Mouse (Mus musculus) MN1 (cell line): ENCODE results near the gene Ggta1.

Source experiments
- DNase-seq: peaks from one replicate; pipeline ENCODE4 v3.0.0-alpha.2; 2016; ENCODE audit warnings: low spot score

The Ggta1 gene

GRCm38 (mm10) chr2:35440480-35440879 is 22.6 kb downstream of the Ggta1 start:
- DNase-seq: no peak

DNA sequence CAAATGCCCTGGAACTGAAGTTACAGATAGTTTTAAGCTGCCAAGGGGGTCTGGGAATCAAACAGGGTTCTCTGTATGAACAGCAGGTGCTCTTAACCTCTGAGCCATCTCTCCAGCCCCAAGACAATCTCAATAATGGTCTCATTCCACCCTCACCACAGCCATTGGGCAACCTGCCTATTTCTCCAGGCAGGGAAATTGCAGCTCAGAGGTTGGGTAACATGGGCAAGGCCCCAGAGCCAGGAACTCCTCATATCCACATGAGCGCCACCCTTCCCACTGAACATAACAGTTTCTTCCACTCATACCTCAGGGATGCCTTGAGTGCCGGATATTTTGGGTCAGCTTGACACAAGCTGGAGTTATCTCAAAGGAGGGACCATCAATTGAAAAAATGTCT is 25.2 kb downstream of the Ggta1 start:
- DNase-seq: no peak

DNA sequence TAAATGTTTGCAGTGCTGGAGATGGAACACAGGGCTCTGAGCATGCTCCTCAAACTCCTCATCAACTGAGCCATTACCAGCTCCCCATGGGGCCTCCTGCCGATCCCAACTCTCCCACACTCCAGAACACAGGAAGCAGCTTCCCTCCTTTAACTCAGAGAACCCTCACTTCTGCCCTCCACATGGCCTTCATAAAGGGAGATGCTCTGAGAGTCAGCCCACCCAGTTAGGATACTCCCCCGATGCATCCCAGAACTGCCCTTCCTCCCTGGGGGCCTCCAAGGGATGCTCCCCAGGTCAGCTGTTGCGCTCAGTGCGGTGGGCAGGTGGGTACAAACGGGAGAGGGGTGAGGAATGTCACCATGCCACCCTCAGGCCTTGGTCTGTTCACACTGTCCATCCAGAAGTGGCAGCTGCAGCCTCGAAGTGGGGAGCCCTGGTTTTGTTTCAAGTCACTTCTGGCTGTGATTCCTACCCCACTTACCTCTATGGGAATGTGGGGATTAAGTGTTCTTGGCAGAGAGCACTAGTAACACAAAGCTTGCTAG is 28.4 kb downstream of the Ggta1 start:
- no peak for DNase-seq

GRCm38 (mm10) chr2:35433428-35433827 is 29.6 kb downstream of the Ggta1 start:
- no peak for DNase-seq

- DNase-seq: no peak
These were observed 30.6 kb downstream of the Ggta1 start for GRCm38 (mm10) chr2:35432472-35432871.

GRCm38 (mm10) chr2:35432011-35432410 is 31.0 kb downstream of the Ggta1 start:
- no peak for DNase-seq

GRCm38 (mm10) chr2:35430806-35431205 is 32.2 kb downstream of the Ggta1 start:
- no peak for DNase-seq

DNA sequence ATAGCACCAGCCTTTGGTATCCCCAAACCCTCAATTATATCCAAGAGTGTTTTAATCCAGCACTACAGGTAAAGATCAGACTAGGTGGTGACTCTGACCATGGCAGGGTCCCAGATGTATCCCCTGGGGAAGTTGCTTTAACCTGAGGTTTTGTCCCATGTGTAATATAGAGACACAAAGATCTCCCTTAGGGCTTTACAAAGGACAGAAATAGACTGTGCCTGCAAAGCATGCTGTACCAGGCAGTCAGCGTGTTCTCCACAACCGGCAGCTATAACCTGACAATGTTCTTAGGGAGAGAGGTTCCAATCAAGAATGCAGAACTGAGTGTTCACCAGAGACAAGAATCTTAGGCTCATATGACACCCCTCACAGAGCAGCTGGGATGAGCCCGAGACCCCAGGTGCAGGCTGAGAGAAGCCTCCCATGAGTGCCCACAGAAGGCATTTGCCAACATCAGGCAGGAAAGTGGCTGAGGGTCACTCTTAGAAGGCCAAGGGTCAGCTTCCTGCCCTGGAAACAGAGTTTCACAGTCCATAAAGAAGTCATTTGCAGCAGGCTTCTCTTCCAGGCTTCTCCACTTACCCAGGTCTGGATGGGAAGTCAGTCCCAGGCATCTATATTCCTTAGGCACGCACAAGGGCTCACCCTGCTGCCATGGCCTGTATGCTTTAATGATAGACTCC is 34.3 kb downstream of the Ggta1 start:
- DNase-seq: no peak

DNA sequence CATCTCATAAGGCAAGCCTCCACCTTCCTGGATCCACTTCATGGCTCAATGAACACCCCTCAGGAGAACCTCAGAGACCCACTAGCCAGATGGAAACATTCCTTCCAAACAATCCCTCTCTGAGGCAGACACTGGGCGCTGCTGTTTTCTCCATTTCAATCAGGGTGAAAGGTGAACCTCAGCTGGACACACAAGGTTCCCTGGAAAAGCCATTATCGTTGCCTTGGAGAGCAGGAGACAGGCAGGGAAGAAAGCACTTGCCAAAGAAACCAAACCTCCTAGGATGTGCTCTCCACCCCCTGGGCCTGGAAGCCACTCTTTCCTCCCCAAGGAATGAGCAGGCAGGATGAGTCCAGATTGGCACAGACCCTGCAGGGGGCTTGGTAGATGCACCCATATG is 35.5 kb downstream of the Ggta1 start:
- no peak for DNase-seq

GRCm38 (mm10) chr2:35423711-35424339 is 39.2 kb downstream of the Ggta1 start:
- no peak for DNase-seq

DNA sequence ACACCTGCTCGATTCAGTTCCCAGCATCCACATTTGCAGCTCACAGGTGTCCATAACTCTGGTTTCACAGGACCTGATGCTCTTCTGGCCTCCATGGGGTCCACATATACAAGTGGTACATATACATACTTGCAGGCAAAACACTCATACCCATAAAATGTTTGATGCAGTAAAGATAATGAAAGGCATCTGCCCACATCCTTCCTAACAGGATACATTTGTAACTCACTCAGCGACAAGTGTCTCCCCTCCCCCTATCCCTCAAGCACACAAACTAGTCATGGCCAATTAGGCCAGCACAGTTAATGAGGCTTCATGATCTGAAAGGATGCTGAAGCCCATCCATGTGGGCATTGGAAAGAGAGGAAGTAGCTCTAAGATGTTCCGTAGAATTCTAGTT is 40.6 kb downstream of the Ggta1 start:
- DNase-seq: no peak

DNA sequence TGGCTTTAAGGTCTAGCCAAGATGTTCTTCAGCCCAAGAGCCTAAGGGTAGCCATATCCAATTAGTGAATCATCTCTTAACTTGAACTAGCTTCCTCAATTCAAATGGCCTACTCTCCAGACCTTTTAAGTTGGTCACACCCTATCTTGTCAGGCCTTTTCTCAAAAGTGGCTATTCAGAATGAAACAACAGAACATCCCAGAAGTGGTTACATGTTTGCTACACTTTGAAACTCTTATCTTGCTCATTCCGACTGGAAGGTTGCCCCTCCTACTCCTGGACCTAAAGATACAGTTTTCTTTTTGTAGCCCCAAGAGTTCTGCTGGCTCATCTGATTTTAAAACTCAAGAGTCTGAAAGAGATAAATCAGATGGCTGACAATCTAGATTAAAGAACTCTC is 42.4 kb downstream of the Ggta1 start:
- no peak for DNase-seq

DNA sequence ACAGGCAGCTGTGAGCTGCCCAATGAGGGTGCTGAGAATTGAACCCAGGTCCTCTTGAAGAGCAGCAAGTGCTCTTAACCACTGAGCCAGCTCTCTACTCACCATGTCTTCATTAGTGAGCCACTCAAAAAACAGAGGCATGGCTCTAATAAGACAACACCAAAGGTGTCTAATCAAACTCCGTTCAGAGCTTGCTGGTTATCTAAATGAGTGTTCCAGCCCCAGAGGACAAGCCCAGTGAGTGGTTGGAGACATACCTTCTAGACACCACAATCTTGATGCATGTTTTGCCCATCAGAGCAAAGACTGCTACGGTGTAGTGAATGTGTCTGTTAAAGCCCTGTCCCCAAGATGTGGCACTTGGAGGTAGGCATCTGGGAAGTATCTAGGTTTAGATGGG is 43.4 kb downstream of the Ggta1 start:
- DNase-seq: no peak

GRCm38 (mm10) chr2:35419243-35419642 is 43.8 kb downstream of the Ggta1 start:
- no peak for DNase-seq

- no peak for DNase-seq
These were observed 45.8 kb downstream of the Ggta1 start for GRCm38 (mm10) chr2:35417231-35417630.

GRCm38 (mm10) chr2:35416473-35416872 is 46.6 kb downstream of the Ggta1 start:
- no peak for DNase-seq

DNA sequence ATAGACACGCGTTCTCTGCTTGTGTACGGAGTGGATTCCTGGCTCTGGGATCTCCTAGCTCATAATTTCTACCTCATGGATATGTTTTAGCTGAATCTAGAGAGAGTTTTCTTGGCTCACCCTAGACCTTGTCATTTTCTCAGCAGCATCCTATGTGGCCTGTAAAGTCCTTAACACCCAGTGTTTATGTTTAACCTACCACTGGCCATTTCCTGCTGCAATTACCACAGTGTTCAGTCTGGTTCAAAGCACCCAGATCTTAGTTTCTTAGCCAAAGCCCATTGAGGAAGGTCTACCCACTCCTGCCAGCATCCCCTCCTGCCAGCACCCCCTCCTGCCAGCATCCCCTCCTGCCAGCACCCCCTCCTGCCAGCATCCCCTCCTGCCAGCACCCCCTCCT is 50.2 kb downstream of the Ggta1 start:
- DNase-seq: no peak

DNA sequence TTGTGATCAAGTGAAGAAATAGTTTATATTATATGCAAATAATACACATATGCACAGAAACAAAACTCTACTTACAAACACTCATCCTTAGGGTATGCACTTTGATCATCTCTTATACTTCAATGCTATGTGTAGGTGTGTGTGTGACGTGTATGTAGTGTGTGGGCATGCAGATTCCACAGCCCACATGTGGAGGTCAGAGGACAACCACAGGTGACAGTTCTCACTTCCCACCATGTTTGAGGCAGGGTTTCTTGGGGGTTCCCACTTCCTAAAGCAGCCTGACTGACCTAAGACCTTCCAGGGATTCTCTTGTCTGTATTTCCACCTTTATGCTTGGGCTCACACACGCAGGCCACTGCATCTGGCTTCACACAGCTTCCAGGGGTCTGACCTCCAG is 50.8 kb downstream of the Ggta1 start:
- DNase-seq: no peak

- no peak for DNase-seq
These were observed 51.3 kb downstream of the Ggta1 start for GRCm38 (mm10) chr2:35411640-35412190.

- no peak for DNase-seq
These were observed 53.6 kb downstream of the Ggta1 start for GRCm38 (mm10) chr2:35409466-35409865.

DNA sequence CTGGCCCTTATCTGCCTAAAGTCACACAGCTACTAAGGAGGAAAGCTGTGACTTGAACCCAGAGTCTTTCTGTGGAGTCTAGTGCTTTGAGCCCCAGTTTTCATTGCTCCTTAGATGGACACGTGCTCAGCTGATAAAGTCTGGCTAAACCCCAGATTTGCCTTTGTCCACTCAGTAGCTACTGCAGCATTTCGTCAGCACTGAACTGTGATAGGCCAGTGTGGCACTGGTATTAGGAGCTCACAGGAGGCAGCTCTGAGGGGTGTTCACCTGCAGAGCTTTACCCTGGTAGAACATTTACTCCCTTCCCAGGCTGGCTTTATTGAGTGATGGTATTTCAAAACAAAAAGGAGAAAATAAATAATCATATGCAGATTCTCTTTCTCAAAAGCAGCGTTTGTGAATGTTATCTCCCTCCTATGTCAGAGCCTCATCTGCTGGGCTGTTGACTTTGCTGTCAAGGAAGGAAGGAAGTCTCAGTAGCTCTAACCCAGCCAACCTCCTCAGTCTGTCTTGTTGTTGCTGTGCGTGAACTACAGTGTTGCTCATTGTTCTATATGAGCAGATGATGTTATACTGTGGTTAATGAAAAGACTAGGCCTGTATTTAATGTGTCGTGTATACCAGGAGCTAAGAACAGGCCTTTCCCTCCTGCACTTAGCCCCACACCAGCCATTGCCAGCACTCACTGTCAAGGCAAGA is 54.5 kb downstream of the Ggta1 start:
- DNase-seq: no peak

DNA sequence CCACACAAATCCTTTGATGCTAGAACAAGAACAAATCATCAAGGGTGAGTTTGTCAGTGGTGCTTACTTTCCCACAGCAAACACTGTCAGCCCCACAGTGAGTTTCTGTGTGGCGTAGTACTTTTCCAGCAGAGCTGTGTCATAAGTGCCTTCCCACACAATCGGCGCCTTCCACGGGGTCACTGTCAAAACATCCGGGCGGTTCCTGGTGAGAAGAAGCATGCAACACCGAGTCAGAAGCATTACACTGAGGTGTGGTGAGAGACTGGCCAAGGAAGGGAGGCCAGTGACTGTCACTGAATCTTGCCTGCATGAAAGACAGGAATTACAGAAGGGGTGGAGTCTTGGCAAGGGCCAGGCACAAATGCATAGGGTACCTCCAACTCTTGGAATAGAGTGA is 55.2 kb downstream of the Ggta1 start:
- no peak for DNase-seq

DNA sequence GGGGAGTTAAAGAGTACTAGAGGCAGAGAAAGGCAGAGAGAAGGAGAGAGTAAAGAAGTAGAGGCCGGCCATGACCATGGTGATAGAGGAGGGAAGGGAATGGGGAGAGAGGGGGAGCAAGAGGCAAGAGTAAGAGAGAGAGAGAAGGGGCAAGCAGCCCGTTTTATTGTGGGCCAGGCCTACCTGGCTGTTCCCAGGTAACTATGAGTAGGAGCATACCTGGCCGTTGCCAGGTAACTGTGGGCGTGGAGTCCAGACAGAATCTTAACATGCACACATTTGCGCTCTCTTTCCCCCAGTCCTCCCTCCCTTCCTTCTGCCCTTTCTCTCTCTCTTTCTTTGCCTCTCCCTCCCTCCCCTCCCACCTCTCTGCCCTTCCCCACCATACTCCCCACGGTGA is 55.8 kb downstream of the Ggta1 start:
- DNase-seq: no peak
